Mouse (Mus musculus): Measurements from ENCODE around the gene March6. TPM values are rescaled to one million over a fixed set of nuclear protein-coding genes. Genes with fewer than 3 reads are reported as not detected.

The March6 gene
- polyA plus RNA-seq, 1 experiment from 2014 or later = 28.2 TPM

DNA sequence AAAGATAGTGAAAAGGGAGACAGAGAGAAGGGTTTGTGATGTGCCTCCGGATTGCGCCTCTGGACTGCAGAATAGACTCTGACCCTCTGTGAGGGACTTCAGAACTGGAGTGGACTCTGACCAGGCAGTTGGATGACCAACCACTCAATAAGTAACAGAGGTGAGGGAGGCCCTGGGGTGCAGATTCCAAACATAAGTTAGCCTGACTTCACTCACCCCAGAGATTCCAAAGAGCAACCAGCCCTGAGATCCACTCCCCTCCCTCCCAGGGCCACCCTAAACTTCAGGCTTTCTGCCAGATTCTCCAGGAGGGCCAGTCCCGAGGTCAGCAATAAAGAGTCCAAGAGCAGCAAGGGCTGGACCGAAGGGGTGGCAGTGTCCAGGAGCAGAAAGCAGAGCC is 123.4 kb downstream of the March6 start:
- Histone ChIP-seq H3K4me3 (ENCODE audit: low read length) (no peak overlapping the region), H3K9me3 (ENCODE audit: control insufficient read depth, low read length) (no peaks in the 10 kb centered on the region), H3K36me3 (ENCODE audit: control insufficient read depth, insufficient read depth, low read length) (no peaks in the 10 kb centered on the region), H3K4me1 (replicated peaks; ENCODE audit: control insufficient read depth, insufficient read depth, low read length) (no peaks in the 10 kb centered on the region), H3K27me3 (ENCODE audit: control insufficient read depth, insufficient read depth, low read depth, low read length) (no peaks in the 10 kb centered on the region), H3K4me2 (ENCODE audit: low read depth, low read length) (no peak overlapping the region), H3K27ac (ENCODE audit: low read length) (no peak overlapping the region), H3K9ac (ENCODE audit: low read length) (no peak overlapping the region)
- WGBS = 33% methylated on average over 4 of the region's 4 CpGs
- no peak for ATAC-seq (ENCODE audit: low read depth)

GRCm38 (mm10) chr15:31406881-31407280 is 124.0 kb downstream of the March6 start:
- Histone ChIP-seq H3K4me2 (ENCODE audit: low read depth, low read length) (no peak overlapping the region), H3K9me3 (ENCODE audit: control insufficient read depth, low read length) (no peaks in the 10 kb centered on the region), H3K36me3 (ENCODE audit: control insufficient read depth, insufficient read depth, low read length) (no peaks in the 10 kb centered on the region), H3K27me3 (ENCODE audit: control insufficient read depth, insufficient read depth, low read depth, low read length) (no peaks in the 10 kb centered on the region), H3K9ac (ENCODE audit: low read length) (no peak overlapping the region), H3K4me1 (replicated peaks; ENCODE audit: control insufficient read depth, insufficient read depth, low read length) (no peaks in the 10 kb centered on the region), H3K27ac (ENCODE audit: low read length) (no peak overlapping the region), H3K4me3 (ENCODE audit: low read length) (no peak overlapping the region)
- WGBS = 70% methylated on average over 5 of the region's 5 CpGs
- no peak for ATAC-seq (ENCODE audit: low read depth)

Other genes with a start within 250 kb of the March6 start
- gene Ankrd33b, start 163.3 kb downstream of the March6 start, polyA plus RNA-seq (2015; fragmentation: Nextera tagmentation; extraction: Ambion mirVana) = 3.5 and 3.9 TPM in 2 replicates
- gene Ropn1l, start 77.3 kb downstream of the March6 start, polyA plus RNA-seq (2015; fragmentation: Nextera tagmentation; extraction: Ambion mirVana) = 5.6 and 6.2 TPM in 2 replicates
- gene Cmbl, start 34.3 kb upstream of the March6 start, polyA plus RNA-seq (2015; fragmentation: Nextera tagmentation; extraction: Ambion mirVana) = 6.8 and 8.1 TPM in 2 replicates
- 452 and 461 TPM in 2 replicates for gene Cct5, start 70.8 kb upstream of the March6 start, polyA plus RNA-seq (2015; fragmentation: Nextera tagmentation; extraction: Ambion mirVana)
- gene Fam173b, start 70.8 kb upstream of the March6 start, polyA plus RNA-seq (2015; fragmentation: Nextera tagmentation; extraction: Ambion mirVana) = 14.1 TPM in 2 replicates